Mouse (Mus musculus) lung, postnatal 0 days (tissue): ENCODE measurements around the gene Stub1. TPM values are rescaled to one million over a fixed set of nuclear protein-coding genes. Genes with fewer than 3 reads are reported as not detected.

Source experiments
- ATAC-seq: fragments of 200-750 bp; cut with Nextera tagmentation; 2 replicates; pipeline ENCODE4 v1.8.0; 2017; ENCODE audit warnings: moderate library complexity
- DNase-seq: peaks from one replicate; pipeline ENCODE4 v3.0.0-alpha.2; 2016; ENCODE audit warnings: low spot score
- H3K27ac ChIP-seq: fragments of 300-500 bp; sonication (generic); 2 replicates; pipeline ENCODE4 v1.5.1; 2014; ENCODE audit warnings: antibody characterized with exemption, mild to moderate bottlenecking, low read length, mixed read lengths
- H3K27me3 ChIP-seq: fragments of 300-500 bp; sonication (generic); replicated peaks from 2 replicates; pipeline ENCODE4 v1.6.1; 2014; ENCODE audit warnings: low read length, mixed read lengths; ENCODE audit not compliant: insufficient read depth
- H3K36me3 ChIP-seq: fragments of 300-500 bp; sonication (generic); 2 replicates; pipeline ENCODE4 v1.6.1; 2014; ENCODE audit warnings: low read length, mixed read lengths; ENCODE audit not compliant: insufficient read depth
- H3K4me1 ChIP-seq: fragments of 300-500 bp; sonication (generic); 2 replicates; pipeline ENCODE4 v1.6.1; 2014; ENCODE audit warnings: antibody characterized with exemption, low read depth, low read length, mixed read lengths; ENCODE audit not compliant: insufficient read depth
- H3K4me2 ChIP-seq: fragments of 300-500 bp; sonication (generic); replicated peaks from 2 replicates; pipeline ENCODE4 v1.6.1; 2014; ENCODE audit warnings: low read depth, mild to moderate bottlenecking, low read length, moderate library complexity, mixed read lengths
- H3K4me3 ChIP-seq: fragments of 300-500 bp; sonication (generic); 2 replicates; pipeline ENCODE4 v1.5.1; 2014; ENCODE audit warnings: low read depth, low read length
- H3K9ac ChIP-seq: fragments of 300-500 bp; sonication (generic); replicated peaks from 2 replicates; pipeline ENCODE4 v1.6.1; 2014; ENCODE audit warnings: low read depth, mild to moderate bottlenecking
- H3K9me3 ChIP-seq: fragments of 300-500 bp; sonication (generic); 2 replicates; pipeline ENCODE4 v1.6.1; 2016; ENCODE audit warnings: low read length, mixed read lengths
- CTCF ChIP-seq: IDR thresholded peaks from 2 replicates; pipeline ENCODE4 v1.5.1; 2016; ENCODE audit warnings: antibody characterized with exemption, mild to moderate bottlenecking
- EP300 ChIP-seq: IDR thresholded peaks from 2 replicates; pipeline ENCODE4 v1.6.1; 2016; ENCODE audit warnings: antibody characterized with exemption, mild to moderate bottlenecking, control low read depth
- WGBS: fragments of 180-500 bp; shearing (Covaris S2); extraction: QIAGEN DNeasy Blood & Tissue Kit; methylation state at CpG from one replicate; pipeline ENCODE4 v1.1.7; 2014; 5-methylcytosine and 5-hydroxymethylcytosine counted together
- polyA plus RNA-seq: library from polyadenylated mRNA; unstranded; fragments of >200 nt; fragmentation: Nextera tagmentation; extraction: Ambion mirVana; gene quantifications from 2 replicates; pipeline ENCODE4 v1.2.1, GENCODE M21; 2015

The Stub1 gene
- polyA plus RNA-seq, 1 experiment from 2014 or later = 198 TPM

GRCm38 (mm10) chr17:25844396-25844901 is 11.2 kb upstream of the Stub1 start, which contains the start of gene Rhot2:
TSS of gene Rhot2 (minus strand) at chr17:25844851.
- H3K36me3 ChIP-seq = peaks cover 13% of the 10 kb centered on the region; the same call in 1 of the 2 replicates
- H3K27me3 ChIP-seq = no peaks in the 10 kb centered on the region
- H3K4me2 ChIP-seq = peak within 1 kb of the TSS; percentile 89
- H3K4me3 ChIP-seq = peak within 1 kb of the TSS; percentile 77
- no peaks in the 10 kb centered on the region for H3K9me3 ChIP-seq
- peak within 1 kb of the TSS; percentile 63 for H3K9ac ChIP-seq
- DNase-seq (peak; percentile 98), ATAC-seq (peak; percentile 99)
- 3% methylated on average over 18 of the region's 21 CpGs for WGBS
- TF ChIP-seq EP300 (no peak), CTCF (peak; percentile 81)
- peak within 1 kb of the TSS; percentile 81 for H3K27ac ChIP-seq
- 0 out of 2 replicates have a peak, but pooled peaks cover 4% of the 10 kb centered on the region for H3K4me1 ChIP-seq

GRCm38 (mm10) chr17:25843636-25844395 is 10.6 kb upstream of the Stub1 start:
- peak overlapping the region; percentile 81 for H3K27ac ChIP-seq
- ATAC-seq = peak; percentile 42
- TF ChIP-seq CTCF = no peak
- TF ChIP-seq EP300 = no peak
- H3K36me3 ChIP-seq = peaks cover 13% of the 10 kb centered on the region; the same call in 1 of the 2 replicates
- WGBS = 2% methylated on average over 33 of the region's 38 CpGs
- 0 out of 2 replicates have a peak, but pooled peaks cover 4% of the 10 kb centered on the region for H3K4me1 ChIP-seq
- no peak for DNase-seq
- H3K4me3 ChIP-seq = peak overlapping the region; percentile 77
- no peaks in the 10 kb centered on the region for H3K27me3 ChIP-seq
- H3K4me2 ChIP-seq = peak overlapping the region; percentile 89
- H3K9ac ChIP-seq = peak overlapping the region; percentile 63
- no peaks in the 10 kb centered on the region for H3K9me3 ChIP-seq

DNA sequence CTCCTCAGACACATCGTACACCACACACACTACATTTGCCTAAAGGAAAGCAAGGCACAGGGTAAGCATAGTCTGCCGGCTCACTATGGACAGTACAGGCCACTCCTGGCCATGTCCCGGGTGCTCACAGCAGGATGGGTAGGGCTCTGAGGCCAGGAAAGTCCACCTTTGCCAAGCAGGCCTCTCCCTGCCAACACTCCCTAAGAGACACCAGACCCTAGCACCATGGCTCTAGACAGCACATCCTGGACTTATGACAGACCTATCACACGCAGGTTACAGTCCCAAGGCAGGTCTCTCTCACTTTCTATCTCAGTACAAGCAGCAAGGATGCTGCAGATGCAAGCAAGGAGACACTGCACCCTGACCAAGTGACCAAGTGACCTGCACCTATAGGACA is 9.9 kb upstream of the Stub1 start:
- no peak overlapping the region; the same call in 1 of the 2 replicates for H3K9ac ChIP-seq
- WGBS = 81% methylated on average over 4 of the region's 4 CpGs

GRCm38 (mm10) chr17:25842509-25842908 is 9.3 kb upstream of the Stub1 start:
- ATAC-seq (no peak), DNase-seq (no peak)
- no peak for TF ChIP-seq CTCF
- no peak for TF ChIP-seq EP300
- 0 out of 2 replicates have a peak, but pooled peaks cover 4% of the 10 kb centered on the region for H3K4me1 ChIP-seq
- H3K9ac ChIP-seq = no peak overlapping the region
- no peak overlapping the region for H3K4me2 ChIP-seq
- WGBS = 76% methylated on average over 3 of the region's 3 CpGs
- H3K36me3 ChIP-seq = peaks cover 13% of the 10 kb centered on the region; the same call in 1 of the 2 replicates
- H3K9me3 ChIP-seq = no peaks in the 10 kb centered on the region
- no peak overlapping the region for H3K4me3 ChIP-seq
- no peak overlapping the region for H3K27ac ChIP-seq
- no peaks in the 10 kb centered on the region for H3K27me3 ChIP-seq

More for the DNA sequence above, 9.9 kb upstream of the Stub1 start:
- Histone ChIP-seq H3K27me3 (no peaks in the 10 kb centered on the region), H3K4me1 (0 out of 2 replicates have a peak, but pooled peaks cover 4% of the 10 kb centered on the region), H3K4me2 (peak overlapping the region; percentile 89), H3K9me3 (no peaks in the 10 kb centered on the region), H3K36me3 (peaks cover 13% of the 10 kb centered on the region; the same call in 1 of the 2 replicates), H3K4me3 (no peak overlapping the region), H3K27ac (no peak overlapping the region)
- DNase-seq (no peak), ATAC-seq (no peak)
- TF ChIP-seq CTCF = no peak
- no peak for TF ChIP-seq EP300

GRCm38 (mm10) chr17:25841117-25841880 is 8.1 kb upstream of the Stub1 start, which contains the start of gene Gm20683:
TSS of gene Gm20683 (minus strand) at chr17:25841763.
- Histone ChIP-seq H3K4me3 (no peak within 1 kb of the TSS), H3K27me3 (no peaks in the 10 kb centered on the region), H3K4me2 (no peak within 1 kb of the TSS), H3K4me1 (peaks cover 14% of the 10 kb centered on the region; the same call in 1 of the 2 replicates), H3K27ac (no peak within 1 kb of the TSS), H3K9me3 (no peaks in the 10 kb centered on the region), H3K36me3 (peaks cover 13% of the 10 kb centered on the region; the same call in 1 of the 2 replicates), H3K9ac (no peak within 1 kb of the TSS)
- WGBS = 93% methylated on average over 18 of the region's 22 CpGs
- DNase-seq = no peak
- ATAC-seq = no peak
- TF ChIP-seq EP300 (no peak), CTCF (no peak)

DNA sequence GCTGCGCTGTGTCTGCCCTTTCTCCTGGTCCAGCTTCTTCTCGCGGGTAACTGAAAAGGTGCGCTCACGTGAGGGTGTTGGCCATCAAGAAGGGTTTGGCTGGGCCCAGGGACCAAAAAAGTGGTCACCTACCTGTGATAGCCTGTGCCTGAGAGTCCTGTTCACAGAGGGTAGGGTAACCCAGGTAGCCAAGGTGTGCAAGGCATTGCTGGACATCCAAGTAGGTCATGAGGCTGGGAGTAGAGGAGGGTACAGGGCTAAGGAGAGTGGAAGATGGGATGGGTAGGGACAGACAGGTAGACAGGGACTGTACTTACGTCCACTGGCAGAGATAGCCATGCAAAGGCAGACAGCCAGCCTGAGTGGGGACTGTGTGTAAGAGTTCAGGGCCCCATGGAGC is 7.3 kb upstream of the Stub1 start:
- no peak overlapping the region for H3K4me2 ChIP-seq
- H3K27ac ChIP-seq = no peak overlapping the region
- no peak for TF ChIP-seq CTCF
- TF ChIP-seq EP300 = no peak
- no peak overlapping the region for H3K4me3 ChIP-seq
- peaks cover 13% of the 10 kb centered on the region; the same call in 1 of the 2 replicates for H3K36me3 ChIP-seq
- no peaks in the 10 kb centered on the region for H3K9me3 ChIP-seq
- no peaks in the 10 kb centered on the region for H3K27me3 ChIP-seq
- WGBS = 95% methylated on average over 6 of the region's 6 CpGs
- H3K9ac ChIP-seq = no peak overlapping the region
- ATAC-seq = no peak
- peaks cover 14% of the 10 kb centered on the region; the same call in 1 of the 2 replicates for H3K4me1 ChIP-seq
- no peak for DNase-seq
